Mouse (Mus musculus) lung, postnatal 0 days (tissue): ENCODE measurements at regions not wholly inside any gene's neighbourhood (a gene's known extent, or its start where the extent isn't known, plus 50 kb on each side); places are given as distances from the start of the nearest gene placed in this dataset.
A peak's percentile ranks its signal among the peaks of the same experiment; 100 is the strongest.

Experiments
- ATAC-seq: fragments of 200-750 bp; cut with Nextera tagmentation; 2 replicates; pipeline ENCODE4 v1.8.0; 2017; ENCODE audit warnings: moderate library complexity
- DNase-seq: peaks from one replicate; pipeline ENCODE4 v3.0.0-alpha.2; 2016; ENCODE audit warnings: low spot score
- H3K27ac ChIP-seq: fragments of 300-500 bp; sonication (generic); 2 replicates; pipeline ENCODE4 v1.5.1; 2014; ENCODE audit warnings: antibody characterized with exemption, mild to moderate bottlenecking, low read length, mixed read lengths
- H3K27me3 ChIP-seq: fragments of 300-500 bp; sonication (generic); replicated peaks from 2 replicates; pipeline ENCODE4 v1.6.1; 2014; ENCODE audit warnings: low read length, mixed read lengths; ENCODE audit not compliant: insufficient read depth
- H3K36me3 ChIP-seq: fragments of 300-500 bp; sonication (generic); 2 replicates; pipeline ENCODE4 v1.6.1; 2014; ENCODE audit warnings: low read length, mixed read lengths; ENCODE audit not compliant: insufficient read depth
- H3K4me1 ChIP-seq: fragments of 300-500 bp; sonication (generic); 2 replicates; pipeline ENCODE4 v1.6.1; 2014; ENCODE audit warnings: antibody characterized with exemption, low read depth, low read length, mixed read lengths; ENCODE audit not compliant: insufficient read depth
- H3K4me2 ChIP-seq: fragments of 300-500 bp; sonication (generic); replicated peaks from 2 replicates; pipeline ENCODE4 v1.6.1; 2014; ENCODE audit warnings: low read depth, mild to moderate bottlenecking, low read length, moderate library complexity, mixed read lengths
- H3K4me3 ChIP-seq: fragments of 300-500 bp; sonication (generic); 2 replicates; pipeline ENCODE4 v1.5.1; 2014; ENCODE audit warnings: low read depth, low read length
- H3K9ac ChIP-seq: fragments of 300-500 bp; sonication (generic); replicated peaks from 2 replicates; pipeline ENCODE4 v1.6.1; 2014; ENCODE audit warnings: low read depth, mild to moderate bottlenecking
- H3K9me3 ChIP-seq: fragments of 300-500 bp; sonication (generic); 2 replicates; pipeline ENCODE4 v1.6.1; 2016; ENCODE audit warnings: low read length, mixed read lengths
- CTCF ChIP-seq: IDR thresholded peaks from 2 replicates; pipeline ENCODE4 v1.5.1; 2016; ENCODE audit warnings: antibody characterized with exemption, mild to moderate bottlenecking
- EP300 ChIP-seq: IDR thresholded peaks from 2 replicates; pipeline ENCODE4 v1.6.1; 2016; ENCODE audit warnings: antibody characterized with exemption, mild to moderate bottlenecking, control low read depth
- WGBS: fragments of 180-500 bp; shearing (Covaris S2); extraction: QIAGEN DNeasy Blood & Tissue Kit; methylation state at CpG from one replicate; pipeline ENCODE4 v1.1.7; 2014; 5-methylcytosine and 5-hydroxymethylcytosine counted together

DNA sequence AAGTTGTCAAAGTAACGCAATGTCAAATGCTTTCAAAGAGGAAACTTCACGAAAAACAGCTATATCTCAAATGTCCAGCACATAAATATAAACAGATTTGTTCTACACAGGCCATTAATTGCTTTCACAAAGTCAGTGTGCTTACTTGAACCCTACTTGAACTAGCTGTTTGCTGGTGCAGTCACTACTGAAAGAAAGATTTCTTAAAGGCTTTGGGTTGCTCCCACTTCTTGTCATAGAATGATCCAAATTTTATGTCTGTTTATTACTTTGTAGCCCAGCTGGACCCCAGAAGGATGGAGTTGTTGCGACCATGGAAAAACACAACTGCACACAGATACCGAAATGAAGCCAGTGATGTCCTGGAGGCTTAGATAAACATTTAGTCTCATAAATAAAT lies 491.2 kb upstream of the Tnc start:
- Histone ChIP-seq H3K27me3 (no peaks in the 10 kb centered on the region), H3K4me3 (no peak overlapping the region), H3K9ac (no peak overlapping the region), H3K27ac (no peak overlapping the region), H3K9me3 (no peaks in the 10 kb centered on the region), H3K4me1 (no peaks in the 10 kb centered on the region), H3K36me3 (no peaks in the 10 kb centered on the region), H3K4me2 (no peak overlapping the region)
- ATAC-seq = peak; percentile 30
- TF ChIP-seq CTCF (no peak), EP300 (0 out of 2 replicates have a peak, but pooled peaks have one; percentile 4)
- 63% methylated on average over 4 of the region's 4 CpGs for WGBS
- peak; percentile 31 for DNase-seq

DNA sequence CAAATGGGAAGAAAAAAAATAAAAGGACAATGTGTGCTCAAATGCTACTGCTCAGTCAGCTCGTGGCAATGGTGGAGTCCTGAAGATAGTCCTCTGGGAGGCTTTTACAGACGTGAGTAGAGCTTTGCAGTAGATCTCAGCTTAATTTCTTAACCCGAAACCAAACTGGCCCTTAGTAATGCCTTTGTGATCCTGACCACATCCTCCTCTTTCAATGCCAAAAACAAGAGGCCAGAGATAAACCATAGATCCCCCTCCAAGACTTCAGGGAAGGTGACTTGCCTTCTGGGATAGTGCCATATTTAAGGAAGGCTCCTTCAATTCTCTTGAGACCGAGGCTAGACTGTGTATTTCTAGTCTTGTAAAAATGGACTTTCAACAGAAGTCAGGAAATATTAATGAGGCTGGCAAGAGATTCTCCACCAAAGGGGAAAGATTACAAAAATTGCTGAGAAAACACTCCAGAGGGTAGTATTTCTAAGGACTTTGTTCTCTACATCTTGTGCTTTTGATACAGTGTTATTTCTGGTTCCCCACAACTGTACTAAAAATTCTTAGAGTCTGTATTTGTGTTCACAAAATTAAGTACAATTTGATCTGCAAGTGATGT lies 497.9 kb upstream of the Tnc start:
- H3K9ac ChIP-seq = no peak overlapping the region
- DNase-seq (no peak), ATAC-seq (no peak)
- no peak overlapping the region for H3K27ac ChIP-seq
- TF ChIP-seq CTCF (no peak), EP300 (no peak)
- H3K27me3 ChIP-seq = no peaks in the 10 kb centered on the region
- 56% methylated on average over 4 of the region's 4 CpGs for WGBS
- no peaks in the 10 kb centered on the region for H3K4me1 ChIP-seq
- H3K36me3 ChIP-seq = no peaks in the 10 kb centered on the region
- H3K4me2 ChIP-seq = no peak overlapping the region
- no peaks in the 10 kb centered on the region for H3K9me3 ChIP-seq
- H3K4me3 ChIP-seq = no peak overlapping the region

DNA sequence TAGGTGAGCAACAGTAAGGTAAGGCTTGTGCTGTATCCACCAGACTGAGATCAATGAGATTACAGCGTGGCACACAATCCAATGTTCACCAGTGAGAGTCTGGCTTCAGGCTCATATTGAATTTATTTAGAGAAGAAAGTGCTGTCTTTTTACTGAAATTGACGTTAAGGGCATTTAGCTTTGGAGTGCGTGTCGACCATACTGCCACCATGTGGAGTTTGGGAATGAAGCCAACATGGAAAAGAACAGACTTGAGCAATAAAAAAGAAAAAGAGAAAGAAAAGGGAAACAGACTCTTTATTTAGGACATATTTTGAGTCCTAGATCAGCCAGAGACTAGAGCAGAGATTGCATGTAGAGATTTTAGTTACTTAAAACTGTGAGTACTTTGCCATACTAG lies 499.6 kb upstream of the Tnc start:
- Histone ChIP-seq H3K4me2 (no peak overlapping the region), H3K27ac (no peak overlapping the region), H3K9me3 (no peaks in the 10 kb centered on the region), H3K27me3 (no peaks in the 10 kb centered on the region), H3K36me3 (no peaks in the 10 kb centered on the region), H3K4me3 (no peak overlapping the region), H3K9ac (no peak overlapping the region), H3K4me1 (no peaks in the 10 kb centered on the region)
- peak; percentile 52 for DNase-seq
- no peak for ATAC-seq
- TF ChIP-seq EP300 = no peak
- no peak for TF ChIP-seq CTCF
- WGBS = 56% methylated on average over 4 of the region's 4 CpGs

DNA sequence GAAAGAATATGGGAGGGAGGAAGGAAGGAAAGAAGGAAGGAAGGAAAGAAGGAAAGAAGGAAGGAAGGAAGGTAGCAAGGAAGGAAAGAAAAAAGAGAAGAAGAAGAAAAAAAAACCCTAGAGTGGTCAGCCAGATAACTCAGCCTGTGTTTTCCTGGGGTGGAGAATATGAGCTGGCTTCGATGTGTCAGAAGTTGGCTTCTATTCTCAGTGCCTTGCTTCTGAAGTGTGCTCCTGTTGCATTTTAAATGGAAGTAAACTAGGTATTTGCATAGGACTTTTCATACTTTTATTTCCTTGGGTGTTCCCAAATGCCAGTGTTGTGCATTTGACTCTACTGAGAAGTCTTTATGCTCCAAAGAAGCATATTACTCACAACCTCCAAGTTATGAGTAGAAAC lies 515.7 kb upstream of the Tnc start:
- WGBS = 79% methylated on average over 1 of the region's 1 CpGs
- Histone ChIP-seq H3K4me1 (no peaks in the 10 kb centered on the region), H3K9ac (no peak overlapping the region), H3K36me3 (no peaks in the 10 kb centered on the region), H3K27ac (no peak overlapping the region), H3K4me3 (no peak overlapping the region), H3K4me2 (no peak overlapping the region), H3K27me3 (no peaks in the 10 kb centered on the region), H3K9me3 (no peaks in the 10 kb centered on the region)
- no peak for TF ChIP-seq EP300
- TF ChIP-seq CTCF = no peak
- ATAC-seq (no peak), DNase-seq (no peak)

DNA sequence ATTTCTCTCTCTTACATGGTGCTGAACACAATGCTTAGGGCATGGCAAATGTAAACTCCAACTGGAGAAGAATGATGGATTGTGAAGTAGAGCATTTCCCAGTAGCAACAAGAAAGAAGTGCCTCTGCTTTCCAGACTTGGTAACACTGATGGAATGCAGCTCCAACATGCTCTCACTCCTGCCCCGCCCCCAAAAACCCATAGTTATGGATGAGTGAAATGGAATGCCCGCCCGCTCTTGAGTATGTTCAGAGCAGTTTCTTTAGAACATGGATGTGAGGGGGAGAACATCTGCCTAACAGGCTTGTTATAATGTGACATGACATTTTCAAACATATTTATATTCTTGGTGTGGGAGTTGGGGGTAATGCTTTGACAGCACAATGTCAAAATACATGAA lies 517.2 kb upstream of the Tnc start:
- Histone ChIP-seq H3K27ac (no peak overlapping the region), H3K9me3 (no peaks in the 10 kb centered on the region), H3K4me2 (no peak overlapping the region), H3K9ac (no peak overlapping the region), H3K4me1 (no peaks in the 10 kb centered on the region), H3K27me3 (no peaks in the 10 kb centered on the region), H3K4me3 (no peak overlapping the region), H3K36me3 (no peaks in the 10 kb centered on the region)
- no peak for TF ChIP-seq EP300
- WGBS = 77% methylated on average over 3 of the region's 3 CpGs
- ATAC-seq (no peak), DNase-seq (no peak)

DNA sequence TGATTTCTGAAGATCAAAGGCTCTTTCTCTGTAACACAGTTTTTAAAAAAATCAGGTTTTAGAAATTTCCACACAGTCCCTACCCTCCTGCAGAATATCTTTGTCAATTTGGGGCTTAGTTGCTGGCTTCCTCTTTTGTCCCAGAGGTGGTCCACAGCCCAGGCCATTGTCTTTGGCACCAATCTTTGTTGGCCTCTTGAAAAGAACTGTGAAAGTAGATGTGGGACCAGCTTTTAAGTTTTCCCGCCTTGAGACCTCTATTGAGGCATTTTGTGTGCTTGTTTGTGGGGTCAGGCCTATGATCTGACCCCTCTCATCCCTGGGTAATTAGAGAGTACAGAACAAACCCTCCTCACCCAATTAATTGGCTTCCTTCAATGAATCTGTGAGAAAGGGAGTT lies 523.9 kb upstream of the Tnc start:
- no peak overlapping the region for H3K9ac ChIP-seq
- H3K27ac ChIP-seq = no peak overlapping the region
- H3K4me2 ChIP-seq = no peak overlapping the region
- H3K4me3 ChIP-seq = no peak overlapping the region
- 47% methylated on average over 1 of the region's 1 CpGs for WGBS
- no peaks in the 10 kb centered on the region for H3K9me3 ChIP-seq
- TF ChIP-seq EP300 (no peak), CTCF (no peak)
- no peaks in the 10 kb centered on the region for H3K27me3 ChIP-seq
- DNase-seq (no peak), ATAC-seq (no peak)
- no peaks in the 10 kb centered on the region for H3K36me3 ChIP-seq
- no peaks in the 10 kb centered on the region for H3K4me1 ChIP-seq

DNA sequence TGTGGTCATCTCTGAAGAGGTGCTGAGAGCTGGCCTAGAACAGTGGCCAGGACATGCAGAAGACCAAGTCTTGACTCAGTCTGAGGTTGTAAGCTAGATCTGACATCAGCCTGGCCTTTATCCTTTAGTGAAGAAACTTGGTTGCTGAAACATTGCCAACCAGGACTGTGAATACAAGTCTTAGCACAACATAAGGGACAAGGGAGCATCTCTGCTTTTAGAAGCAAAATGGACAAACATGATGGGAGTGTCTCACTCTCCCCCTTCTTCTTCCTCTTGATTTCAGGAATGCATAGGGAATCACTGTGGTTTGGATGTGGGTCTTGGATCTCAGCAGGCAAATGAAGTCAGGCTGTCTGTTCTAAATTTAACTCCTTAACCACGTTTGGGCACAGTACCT lies 529.1 kb upstream of the Tnc start:
- 20% methylated on average over 1 of the region's 1 CpGs for WGBS
- H3K27me3 ChIP-seq = no peaks in the 10 kb centered on the region
- no peak overlapping the region for H3K4me3 ChIP-seq
- no peak overlapping the region for H3K4me2 ChIP-seq
- H3K36me3 ChIP-seq = no peaks in the 10 kb centered on the region
- H3K4me1 ChIP-seq = no peaks in the 10 kb centered on the region
- no peak overlapping the region for H3K9ac ChIP-seq
- H3K27ac ChIP-seq = no peak overlapping the region
- DNase-seq = no peak
- no peak for ATAC-seq
- TF ChIP-seq CTCF = no peak
- TF ChIP-seq EP300 = no peak
- H3K9me3 ChIP-seq = no peaks in the 10 kb centered on the region
